Mouse (Mus musculus): ENCODE results near the gene 2610528A11Rik.

2610528A11Rik gene

DNA sequence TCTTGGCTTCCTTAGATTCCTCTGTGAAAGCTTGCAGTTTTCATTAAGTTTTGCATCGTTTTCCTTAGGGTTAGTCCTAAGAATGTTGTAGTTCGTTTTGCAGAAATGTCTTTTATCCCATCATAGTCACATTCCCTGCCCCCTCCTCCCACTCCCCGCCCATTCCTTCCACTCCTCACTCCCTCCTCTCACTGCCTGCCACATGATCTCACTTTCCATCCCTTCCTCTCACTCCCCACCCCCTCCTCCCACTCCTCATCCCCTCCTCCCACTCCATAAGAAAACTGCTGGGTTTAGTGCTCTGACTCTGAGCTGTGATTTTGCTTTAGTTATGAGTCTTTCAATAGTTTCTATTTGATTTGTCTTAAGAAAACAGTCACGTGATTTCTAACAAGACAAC, 30.1 kb downstream of the 2610528A11Rik start:
- no peak for DNase-seq

DNA sequence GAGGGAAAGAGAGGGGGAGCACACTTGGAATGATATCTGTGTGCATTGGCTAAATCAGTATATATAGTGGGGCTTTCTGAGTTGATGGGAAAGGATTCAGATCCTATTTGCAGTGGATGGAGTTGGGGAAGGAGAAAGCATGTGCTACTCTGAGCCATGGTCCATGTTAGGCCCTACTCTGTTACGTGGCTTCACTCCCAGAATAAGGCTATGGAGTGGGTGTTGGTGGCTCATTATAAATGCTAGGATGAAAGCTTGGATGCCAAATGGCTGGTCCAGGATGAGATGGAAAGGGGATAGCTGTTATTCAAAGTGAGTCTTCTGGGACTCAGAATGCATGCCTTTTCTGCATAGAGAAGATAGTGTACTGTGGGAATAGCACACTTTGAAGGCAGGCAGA, 33.1 kb downstream of the 2610528A11Rik start:
- no peak for DNase-seq

DNA sequence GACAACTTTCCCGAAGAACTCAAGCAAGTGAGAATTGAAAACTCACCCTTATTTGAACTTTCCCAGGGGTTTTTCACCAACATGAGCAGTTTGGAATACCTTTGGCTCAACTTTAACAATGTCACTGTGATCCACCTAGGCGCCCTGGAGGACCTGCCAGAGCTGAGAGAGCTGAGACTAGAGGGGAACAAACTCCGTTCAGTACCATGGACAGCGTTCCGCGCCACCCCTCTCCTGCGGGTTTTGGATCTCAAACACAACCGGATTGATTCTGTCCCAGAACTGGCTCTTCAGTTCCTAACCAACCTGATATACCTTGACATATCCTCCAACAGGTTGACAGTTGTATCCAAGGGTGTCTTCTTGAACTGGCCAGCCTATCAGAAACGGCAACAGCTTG, 45.3 kb downstream of the 2610528A11Rik start:
- DNase-seq: no peak

DNA sequence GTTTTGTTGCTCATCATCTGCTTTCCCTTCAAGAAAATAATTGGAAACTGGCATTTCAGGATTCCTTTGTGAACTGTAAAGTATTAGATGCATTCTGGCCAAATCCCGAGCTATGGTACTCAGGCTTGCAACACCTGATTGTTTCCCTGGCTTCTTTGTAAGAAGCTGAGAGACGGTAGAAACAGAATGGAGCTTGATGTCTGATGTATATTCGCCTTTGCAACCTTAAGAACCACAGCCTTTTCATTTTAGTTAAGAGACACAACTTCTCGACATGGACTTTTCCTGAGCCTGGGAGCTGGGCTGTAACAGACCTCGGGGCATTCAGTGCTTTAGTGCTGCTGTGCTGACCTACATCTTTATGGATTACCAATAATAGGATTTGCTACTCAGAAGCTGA, 46.2 kb downstream of the 2610528A11Rik start, which contains the start of gene Lrit2:
Gene Lrit2 (plus strand): TSS at position 301 of the 400 bp plus-strand sequence.
- no peak for DNase-seq

DNA sequence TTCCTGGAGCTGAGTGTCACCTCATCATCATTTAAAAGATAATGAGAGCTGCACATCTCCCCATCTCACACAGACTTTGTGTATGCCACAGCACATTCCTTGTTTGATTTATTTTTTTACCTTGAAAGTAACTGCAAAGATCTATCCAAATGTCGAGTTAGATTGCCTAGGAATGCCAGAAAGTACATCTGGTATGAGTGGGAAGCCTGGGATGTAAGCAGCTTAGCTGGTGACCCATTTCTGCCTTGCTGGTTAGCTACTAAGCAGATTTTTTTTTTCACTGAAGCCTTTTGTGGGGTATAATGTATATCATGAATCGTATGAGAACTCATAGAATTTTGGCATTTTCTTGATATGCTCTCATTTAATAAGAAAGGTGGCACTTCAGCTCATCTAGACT, 47.2 kb downstream of the 2610528A11Rik start:
- no peak for DNase-seq

DNA sequence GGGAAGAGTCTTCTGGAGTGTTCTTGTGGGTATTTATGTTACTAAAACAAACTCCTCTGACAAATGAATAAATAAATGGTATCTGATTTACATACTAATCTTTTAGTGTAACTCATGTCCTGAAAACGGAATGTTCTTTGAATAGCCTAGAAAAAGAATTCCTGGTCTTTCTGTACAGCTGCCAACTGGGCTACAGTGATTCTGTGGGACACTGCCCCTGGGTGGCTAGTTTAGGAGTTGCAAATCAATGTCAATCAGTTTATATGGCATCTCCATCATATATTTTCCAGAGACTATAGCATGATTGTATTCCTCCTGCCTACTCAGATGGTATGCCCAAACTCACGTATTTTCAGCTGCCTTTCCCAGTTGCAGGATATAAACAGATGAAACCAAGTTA, 49.0 kb downstream of the 2610528A11Rik start:
- no peak for DNase-seq

Measured in spleen, adult 18-20 months (tissue).